Mouse (Mus musculus) megakaryocyte, embryonic 14.5 days (primary cell): ENCODE data around the gene Isoc2a.

Experiments used
- FLI1 ChIP-seq: IDR thresholded peaks from 2 replicates; pipeline ENCODE4 v1.6.1; 2012; ENCODE audit warnings: low read length, inconsistent platforms, mixed read lengths
- GATA1 ChIP-seq: IDR thresholded peaks from 3 replicates; pipeline ENCODE4 v1.6.1; 2012; ENCODE audit warnings: mixed read lengths, low read length, inconsistent platforms, borderline replicate concordance

DNA sequence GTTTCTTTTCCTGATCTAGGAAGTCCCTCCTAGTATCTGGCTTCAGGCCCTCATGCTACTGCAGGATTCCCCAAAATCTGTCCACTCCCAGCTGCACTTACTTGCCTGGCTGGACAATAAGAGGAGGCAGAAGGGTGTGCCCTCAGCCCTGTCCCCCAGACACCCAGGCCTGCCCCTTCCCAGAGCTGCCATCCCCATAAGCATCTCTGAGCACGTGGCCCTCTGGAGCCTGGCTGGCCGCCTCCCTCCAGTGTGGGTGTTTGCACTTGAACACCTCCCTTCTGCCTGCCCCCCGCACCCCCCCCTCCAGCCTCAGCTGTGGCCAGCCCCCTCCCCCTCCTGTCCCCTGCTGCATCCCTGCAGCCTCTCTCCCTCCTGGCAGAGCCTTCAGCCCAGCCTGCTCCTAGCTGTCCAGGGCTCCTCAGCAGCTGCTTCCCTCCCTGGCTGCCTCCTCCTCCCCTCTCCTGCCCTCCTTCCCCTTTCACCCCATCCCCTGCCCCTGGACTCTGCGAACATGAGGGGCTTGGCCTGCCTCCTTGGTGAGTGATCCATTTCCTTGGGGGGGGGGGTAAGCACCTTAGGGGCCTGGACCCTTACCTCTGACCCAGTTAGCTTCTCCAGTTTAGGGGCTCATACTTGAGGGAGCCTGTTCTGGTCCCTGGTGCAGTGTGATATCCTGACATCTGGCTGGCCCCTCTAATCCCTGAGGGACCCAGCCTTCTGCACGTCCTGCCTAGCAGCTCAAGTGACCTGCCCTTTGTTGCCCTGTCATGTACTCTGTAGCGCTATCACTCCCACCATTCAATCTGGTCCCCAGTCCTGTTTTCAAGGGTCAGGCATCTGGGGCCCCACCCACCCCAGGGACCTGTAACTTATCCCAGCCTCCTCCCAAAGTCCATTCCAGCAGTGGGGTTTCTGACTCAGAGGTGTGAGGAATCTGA is 48.8 kb downstream of the Isoc2a start, which contains the start of gene Ssc5d:
- no peak for TF ChIP-seq GATA1
- TF ChIP-seq FLI1 = no peak
